Mouse (Mus musculus): ENCODE measurements around the gene Ttc28. TPM values are rescaled to one million over a fixed set of nuclear protein-coding genes. Genes with fewer than 3 reads are reported as not detected.
A peak's percentile ranks its signal among the peaks of the same experiment; 100 is the strongest.

Gene Ttc28
- polyA plus RNA-seq, 1 experiment from 2014 or later: 22.8 TPM

GRCm38 (mm10) chr5:111080601-111081000 lies 201.0 kb downstream of the Ttc28 start:
- Histone ChIP-seq H3K4me1 (peaks cover 9% of the 10 kb centered on the region), H3K27me3 (no peaks in the 10 kb centered on the region), H3K9ac (no peak overlapping the region), H3K36me3 (ENCODE audit: poor library complexity, severe bottlenecking) (peaks cover 3% of the 10 kb centered on the region; the same call in 1 of the 2 replicates), H3K4me3 (no peak overlapping the region), H3K4me2 (no peak overlapping the region), H3K27ac (no peak overlapping the region), H3K9me3 (replicated peaks) (no peaks in the 10 kb centered on the region)
- 93% methylated on average over 5 of the region's 5 CpGs for WGBS
- ATAC-seq: no peak

DNA sequence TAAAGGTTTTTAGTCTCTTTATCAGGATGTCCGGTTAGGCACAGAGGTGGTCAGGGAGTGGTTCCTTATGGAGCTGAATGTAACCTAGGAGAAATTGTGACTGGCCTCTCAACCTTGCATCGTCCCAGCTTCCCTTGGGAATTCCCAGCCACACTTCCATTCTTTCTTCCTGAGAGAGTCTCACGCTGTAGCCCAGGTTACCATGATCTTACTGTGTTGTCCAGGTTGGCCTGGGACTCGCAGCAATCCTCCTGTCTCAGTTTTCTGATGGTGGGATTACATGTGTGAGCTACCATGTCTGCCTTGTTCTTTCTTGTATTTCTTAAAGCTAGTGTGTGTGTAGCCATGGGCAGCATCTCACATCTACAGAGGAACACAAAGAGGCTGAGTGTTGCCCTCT lies 206.2 kb downstream of the Ttc28 start:
- 94% methylated on average over 4 of the region's 4 CpGs for WGBS
- peaks cover 19% of the 10 kb centered on the region for H3K36me3 ChIP-seq (ENCODE audit: poor library complexity, severe bottlenecking)
- no peaks in the 10 kb centered on the region for H3K27me3 ChIP-seq
- H3K4me1 ChIP-seq: 0 out of 2 replicates have a peak, but pooled peaks cover 4% of the 10 kb centered on the region
- H3K4me3 ChIP-seq: no peak overlapping the region
- H3K27ac ChIP-seq: no peak overlapping the region
- ATAC-seq: no peak
- no peak overlapping the region for H3K9ac ChIP-seq
- H3K4me2 ChIP-seq: no peak overlapping the region
- no peaks in the 10 kb centered on the region for H3K9me3 ChIP-seq (replicated peaks)

DNA sequence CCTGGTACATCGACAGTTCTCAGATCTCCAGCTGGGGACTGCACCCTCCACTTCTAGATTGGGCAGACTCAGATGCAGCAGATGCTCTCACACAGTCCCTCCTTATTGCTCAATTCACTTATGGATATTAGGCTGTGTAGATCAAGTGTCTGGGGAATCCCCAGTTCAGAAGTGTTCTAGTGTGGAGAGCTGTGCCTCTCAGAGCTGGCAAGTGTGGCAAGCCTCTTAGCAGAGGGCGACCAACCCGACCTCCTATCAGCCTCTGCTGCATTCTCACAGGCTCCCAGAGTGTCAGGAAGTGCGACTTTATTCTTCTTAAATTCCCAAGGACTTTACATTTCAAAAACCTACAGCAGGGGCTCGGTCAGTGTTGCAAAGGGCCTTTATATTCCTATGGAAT lies 217.1 kb downstream of the Ttc28 start:
- 38% methylated on average over 5 of the region's 5 CpGs for WGBS
- Histone ChIP-seq H3K4me3 (no peak overlapping the region), H3K4me1 (peaks cover 37% of the 10 kb centered on the region), H3K4me2 (no peak overlapping the region), H3K36me3 (ENCODE audit: poor library complexity, severe bottlenecking) (peaks cover 20% of the 10 kb centered on the region), H3K27ac (peak overlapping the region; percentile 19; the same call in 1 of the 2 replicates), H3K9me3 (replicated peaks) (no peaks in the 10 kb centered on the region), H3K27me3 (no peaks in the 10 kb centered on the region; the same call in 1 of the 2 replicates), H3K9ac (peak overlapping the region; percentile 12; the same call in 1 of the 2 replicates)
- ATAC-seq: 0 out of 2 replicates have a peak, but pooled peaks have one; percentile 27

GRCm38 (mm10) chr5:111097233-111098160 lies 217.9 kb downstream of the Ttc28 start:
- no peak overlapping the region for H3K9ac ChIP-seq
- 57% methylated on average over 11 of the region's 11 CpGs for WGBS
- ATAC-seq: peak; percentile 33; the same call in 1 of the 2 replicates

DNA sequence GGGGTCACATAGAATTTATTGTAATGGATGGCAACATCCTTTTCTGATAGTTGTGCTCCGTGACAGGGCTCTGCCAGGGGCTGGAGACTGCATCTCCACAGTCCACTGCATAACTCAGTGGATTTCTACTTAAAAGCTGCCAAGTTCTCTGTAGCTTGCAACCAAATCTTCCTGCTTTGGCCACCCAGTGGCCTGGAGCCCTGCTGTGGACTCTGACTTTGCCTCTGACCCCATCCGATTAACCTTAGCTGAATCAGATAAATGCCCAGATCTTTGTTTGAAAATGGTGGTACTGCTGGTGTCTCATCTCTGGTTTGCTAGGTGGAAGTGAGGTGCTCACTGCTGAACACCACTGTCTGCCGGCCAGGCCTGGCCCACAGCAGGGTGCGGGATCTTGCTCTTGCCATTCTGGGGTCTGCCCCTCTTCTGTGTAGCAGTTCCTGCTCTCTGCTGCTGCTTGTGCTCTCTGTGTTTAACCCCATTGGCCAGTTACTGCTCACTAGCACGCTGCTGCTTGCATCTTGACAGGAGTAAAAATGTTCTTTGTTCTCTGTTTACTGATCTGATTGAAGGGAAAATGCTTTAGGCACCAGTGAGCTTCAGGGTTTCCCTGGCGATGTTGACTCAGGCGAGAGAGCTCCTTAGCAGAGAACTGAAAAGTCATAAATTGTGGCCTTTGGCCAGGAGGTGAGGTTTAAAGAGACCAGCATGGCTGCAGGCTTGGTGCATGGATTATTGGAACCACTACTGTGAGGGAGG lies 219.1 kb downstream of the Ttc28 start:
- ATAC-seq: peak; percentile 48; the same call in 1 of the 2 replicates

More at GRCm38 (mm10) chr5:111097233-111098160, 217.9 kb downstream of the Ttc28 start:
- H3K27ac ChIP-seq: peak overlapping the region; percentile 67
- peaks cover 27% of the 10 kb centered on the region for H3K36me3 ChIP-seq (ENCODE audit: poor library complexity, severe bottlenecking)
- no peak overlapping the region for H3K4me3 ChIP-seq
- H3K4me2 ChIP-seq: no peak overlapping the region; the same call in 1 of the 2 replicates
- H3K9me3 ChIP-seq (replicated peaks): no peaks in the 10 kb centered on the region
- H3K4me1 ChIP-seq: peaks cover 37% of the 10 kb centered on the region
- H3K27me3 ChIP-seq: no peaks in the 10 kb centered on the region; the same call in 1 of the 2 replicates

GRCm38 (mm10) chr5:111100585-111100984 lies 221.0 kb downstream of the Ttc28 start:
- Histone ChIP-seq H3K27me3 (no peaks in the 10 kb centered on the region; the same call in 1 of the 2 replicates), H3K4me1 (peaks cover 37% of the 10 kb centered on the region), H3K4me2 (no peak overlapping the region), H3K36me3 (ENCODE audit: poor library complexity, severe bottlenecking) (peaks cover 40% of the 10 kb centered on the region), H3K4me3 (no peak overlapping the region), H3K9me3 (replicated peaks) (no peaks in the 10 kb centered on the region), H3K27ac (no peak overlapping the region), H3K9ac (no peak overlapping the region)
- no peak for ATAC-seq
- 86% methylated on average over 7 of the region's 7 CpGs for WGBS

More for the DNA sequence above, 219.1 kb downstream of the Ttc28 start:
- Histone ChIP-seq H3K4me1 (peaks cover 37% of the 10 kb centered on the region), H3K27ac (peak overlapping the region; percentile 67), H3K9ac (peak overlapping the region; percentile 48), H3K4me3 (no peak overlapping the region), H3K4me2 (no peak overlapping the region), H3K36me3 (ENCODE audit: poor library complexity, severe bottlenecking) (peaks cover 38% of the 10 kb centered on the region), H3K9me3 (replicated peaks) (no peaks in the 10 kb centered on the region), H3K27me3 (no peaks in the 10 kb centered on the region; the same call in 1 of the 2 replicates)
- 24% methylated on average over 7 of the region's 7 CpGs for WGBS

- Histone ChIP-seq H3K27ac (no peak overlapping the region), H3K4me3 (no peak overlapping the region), H3K9ac (no peak overlapping the region), H3K27me3 (no peaks in the 10 kb centered on the region; the same call in 1 of the 2 replicates), H3K9me3 (replicated peaks) (no peaks in the 10 kb centered on the region), H3K4me2 (no peak overlapping the region), H3K4me1 (peaks cover 30% of the 10 kb centered on the region), H3K36me3 (ENCODE audit: poor library complexity, severe bottlenecking) (peaks cover 39% of the 10 kb centered on the region)
- WGBS: 89% methylated on average over 6 of the region's 6 CpGs
- ATAC-seq: no peak
Observed at GRCm38 (mm10) chr5:111101383-111101932, 221.9 kb downstream of the Ttc28 start.

DNA sequence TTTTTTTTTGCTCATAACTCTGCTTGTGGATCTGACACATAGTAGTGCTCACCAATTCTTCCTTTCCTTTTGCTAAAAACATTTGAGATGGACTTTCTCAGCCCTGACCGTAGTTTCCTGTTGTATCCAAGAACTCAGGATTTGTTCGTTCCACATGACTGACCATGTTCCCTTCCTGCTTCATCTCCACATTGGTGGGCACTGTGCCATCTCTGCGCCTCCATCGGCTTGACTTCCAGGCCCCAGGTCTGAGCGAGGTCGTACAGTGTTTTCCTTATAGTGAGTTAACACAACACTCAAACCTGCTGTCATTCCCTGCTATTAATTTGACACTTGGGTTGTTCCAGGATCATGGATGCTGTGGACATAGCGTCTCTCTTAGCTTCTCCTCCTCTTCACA lies 225.2 kb downstream of the Ttc28 start:
- H3K36me3 ChIP-seq (ENCODE audit: poor library complexity, severe bottlenecking): peaks cover 38% of the 10 kb centered on the region
- 90% methylated on average over 7 of the region's 7 CpGs for WGBS

DNA sequence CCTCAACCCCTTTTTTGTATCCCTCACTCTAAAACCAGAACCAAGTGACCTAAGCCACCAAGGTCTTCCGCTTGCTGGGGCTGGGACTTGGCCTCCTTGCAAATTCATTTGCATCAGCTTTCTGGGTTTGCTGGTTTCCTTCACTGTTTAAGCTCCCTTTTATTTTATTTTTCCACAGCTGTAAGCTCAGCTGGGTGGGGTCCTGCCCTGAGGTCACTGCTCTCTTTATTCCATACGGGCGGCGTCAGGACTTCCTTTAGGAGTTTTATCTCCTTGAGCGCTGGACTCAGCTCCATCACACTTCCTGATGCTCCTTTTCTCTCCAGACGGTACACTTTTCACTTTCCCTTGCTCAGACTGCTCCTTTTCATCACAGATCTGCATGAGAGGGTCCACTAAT lies 231.8 kb downstream of the Ttc28 start:
- no peaks in the 10 kb centered on the region for H3K9me3 ChIP-seq (replicated peaks)
- no peak overlapping the region for H3K27ac ChIP-seq
- no peaks in the 10 kb centered on the region for H3K27me3 ChIP-seq
- H3K4me2 ChIP-seq: no peak overlapping the region
- ATAC-seq: no peak
- H3K9ac ChIP-seq: no peak overlapping the region
- no peak overlapping the region for H3K4me3 ChIP-seq
- peaks cover 14% of the 10 kb centered on the region for H3K4me1 ChIP-seq
- WGBS: 63% methylated on average over 6 of the region's 6 CpGs
- H3K36me3 ChIP-seq (ENCODE audit: poor library complexity, severe bottlenecking): peaks cover 8% of the 10 kb centered on the region; the same call in 1 of the 2 replicates

More for the DNA sequence above, 225.2 kb downstream of the Ttc28 start:
- H3K27me3 ChIP-seq: no peaks in the 10 kb centered on the region
- H3K9me3 ChIP-seq (replicated peaks): no peaks in the 10 kb centered on the region
- H3K4me1 ChIP-seq: 0 out of 2 replicates have a peak, but pooled peaks cover 3% of the 10 kb centered on the region
- no peak overlapping the region for H3K9ac ChIP-seq
- H3K27ac ChIP-seq: no peak overlapping the region
- no peak overlapping the region for H3K4me2 ChIP-seq
- no peak for ATAC-seq
- no peak overlapping the region for H3K4me3 ChIP-seq

DNA sequence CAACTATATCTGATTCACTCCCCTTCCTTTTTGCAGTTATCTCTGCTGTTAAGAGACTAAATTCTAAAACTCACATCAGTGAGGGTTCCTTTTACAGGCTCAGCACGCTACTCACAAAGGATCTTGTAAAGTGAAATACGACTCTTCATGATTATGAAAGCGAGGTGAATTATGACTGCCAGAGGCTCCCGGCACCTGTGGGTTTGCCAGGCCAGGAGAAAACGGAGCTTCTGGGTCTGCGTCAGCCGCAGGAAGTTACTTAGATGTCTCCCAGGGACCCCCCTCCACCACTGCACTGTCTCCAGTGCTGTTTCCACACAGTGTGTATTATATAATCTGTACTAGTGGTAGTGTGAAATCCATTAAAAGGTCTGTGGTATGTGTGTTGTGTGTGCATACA lies 233.6 kb downstream of the Ttc28 start:
- Histone ChIP-seq H3K4me2 (no peak overlapping the region), H3K4me1 (peaks cover 11% of the 10 kb centered on the region), H3K36me3 (ENCODE audit: poor library complexity, severe bottlenecking) (0 out of 2 replicates have a peak, but pooled peaks cover 8% of the 10 kb centered on the region), H3K4me3 (no peak overlapping the region), H3K27ac (no peak overlapping the region), H3K9me3 (replicated peaks) (no peaks in the 10 kb centered on the region), H3K9ac (no peak overlapping the region), H3K27me3 (no peaks in the 10 kb centered on the region)
- WGBS: 79% methylated on average over 7 of the region's 7 CpGs
- no peak for ATAC-seq

DNA sequence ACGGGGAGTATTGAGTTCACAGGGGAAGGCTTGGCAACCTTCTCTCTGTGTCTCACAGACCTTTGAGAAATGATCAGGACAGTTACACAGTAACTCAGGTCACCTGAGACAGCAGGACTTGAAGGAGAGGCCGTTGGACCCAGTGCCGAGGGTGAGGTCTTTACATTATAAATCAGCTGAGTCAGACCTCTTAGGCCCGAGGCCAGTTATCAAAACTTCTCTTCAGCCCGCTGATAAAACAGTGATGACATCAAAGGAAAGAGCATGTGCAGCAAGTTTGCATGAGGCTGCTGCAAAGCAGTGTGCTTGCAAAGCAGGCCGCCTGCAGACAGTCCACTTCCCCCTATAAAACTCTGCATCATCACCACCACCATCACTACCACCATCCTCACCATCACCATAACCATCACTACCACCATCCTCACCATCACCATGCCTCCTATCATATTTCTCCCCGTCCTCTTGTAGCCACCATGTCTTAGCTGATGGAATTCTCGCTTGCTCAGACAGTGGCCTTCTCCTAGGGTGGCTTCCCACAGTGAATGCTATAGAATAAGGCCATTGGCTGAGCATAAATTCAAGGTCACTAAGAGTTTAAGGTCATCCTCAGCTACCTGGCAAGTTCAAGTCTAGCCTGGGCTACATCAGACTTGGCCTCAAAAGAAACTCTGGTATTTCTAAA lies 234.2 kb downstream of the Ttc28 start:
- WGBS: 88% methylated on average over 8 of the region's 8 CpGs

More for the DNA sequence above, 234.2 kb downstream of the Ttc28 start:
- H3K4me3 ChIP-seq: no peak overlapping the region
- no peak overlapping the region for H3K27ac ChIP-seq
- H3K9ac ChIP-seq: no peak overlapping the region
- peaks cover 14% of the 10 kb centered on the region for H3K4me1 ChIP-seq
- no peak overlapping the region for H3K4me2 ChIP-seq
- no peaks in the 10 kb centered on the region for H3K27me3 ChIP-seq
- ATAC-seq: no peak
- H3K9me3 ChIP-seq (replicated peaks): no peaks in the 10 kb centered on the region
- 0 out of 2 replicates have a peak, but pooled peaks cover 8% of the 10 kb centered on the region for H3K36me3 ChIP-seq (ENCODE audit: poor library complexity, severe bottlenecking)

All from forebrain, embryonic 13.5 days (tissue).